Mouse (Mus musculus) mesoderm, embryonic 11.5 days (tissue): ENCODE results near the gene Cln5.
A peak's percentile ranks its signal among the peaks of the same experiment; 100 is the strongest.

ENCODE experiments used
- DNase-seq: peaks from one replicate; pipeline ENCODE4 v3.0.0-alpha.2; 2012; ENCODE audit warnings: low read depth, low spot score

Cln5 gene

GRCm38 (mm10) chr14:103078006-103078912, 8.2 kb downstream of the Cln5 start:
- DNase-seq: no peak

- DNase-seq: no peak
Measured at GRCm38 (mm10) chr14:103079209-103079977, 9.4 kb downstream of the Cln5 start.

GRCm38 (mm10) chr14:103085840-103086533, 16.0 kb downstream of the Cln5 start:
- DNase-seq: no peak

- DNase-seq: no peak
Measured at GRCm38 (mm10) chr14:103086671-103087324, 16.8 kb downstream of the Cln5 start.

GRCm38 (mm10) chr14:103087846-103088245, 17.8 kb downstream of the Cln5 start:
- no peak for DNase-seq

GRCm38 (mm10) chr14:103088624-103089023, 18.6 kb downstream of the Cln5 start:
- DNase-seq: peak; percentile 65

GRCm38 (mm10) chr14:103093236-103093635, 23.2 kb downstream of the Cln5 start:
- no peak for DNase-seq

- DNase-seq: no peak
Measured at GRCm38 (mm10) chr14:103093670-103094069, 23.7 kb downstream of the Cln5 start.

- no peak for DNase-seq
Measured at GRCm38 (mm10) chr14:103095036-103095435, 25.0 kb downstream of the Cln5 start.

GRCm38 (mm10) chr14:103095826-103096225, 25.8 kb downstream of the Cln5 start:
- DNase-seq: no peak

- no peak for DNase-seq
Measured at GRCm38 (mm10) chr14:103096621-103097020, 26.6 kb downstream of the Cln5 start.

GRCm38 (mm10) chr14:103098213-103098586, 28.2 kb downstream of the Cln5 start:
- no peak for DNase-seq

GRCm38 (mm10) chr14:103098587-103099235, 28.7 kb downstream of the Cln5 start:
- DNase-seq: peak; percentile 86

- peak; percentile 92 for DNase-seq
Measured at GRCm38 (mm10) chr14:103099238-103099933, 29.4 kb downstream of the Cln5 start, which contains the start of gene Fbxl3. Gene Fbxl3, minus strand, starts transcription at chr14:103099566.

- no peak for DNase-seq
Measured at GRCm38 (mm10) chr14:103100296-103100695, 30.3 kb downstream of the Cln5 start.

- DNase-seq: no peak
Measured at GRCm38 (mm10) chr14:103101171-103101570, 31.2 kb downstream of the Cln5 start.

- no peak for DNase-seq
Measured at GRCm38 (mm10) chr14:103102246-103102645, 32.2 kb downstream of the Cln5 start.

- no peak for DNase-seq
Measured at GRCm38 (mm10) chr14:103102731-103103335, 32.8 kb downstream of the Cln5 start.

GRCm38 (mm10) chr14:103106301-103106700, 36.3 kb downstream of the Cln5 start:
- DNase-seq: no peak

GRCm38 (mm10) chr14:103109971-103110370, 40.0 kb downstream of the Cln5 start:
- DNase-seq: no peak
